Mouse (Mus musculus) gastrocnemius, adult 2 months (tissue): Measurements from ENCODE around the gene Zfp428. TPM values are rescaled to one million over a fixed set of nuclear protein-coding genes. Genes with fewer than 3 reads are reported as not detected.
A peak's percentile ranks its signal among the peaks of the same experiment; 100 is the strongest.

Experiments used
- DNase-seq: peaks from one replicate; pipeline ENCODE4 v3.0.0; 2022
- H3K27ac ChIP-seq: fragments of 200-600 bp; 2 replicates; pipeline ENCODE4 v1.8.1; 2022; ENCODE audit warnings: mild to moderate bottlenecking
- H3K4me3 ChIP-seq: fragments of 200-600 bp; 2 replicates; pipeline ENCODE4 v1.8.1; 2022; ENCODE audit warnings: mild to moderate bottlenecking, moderate library complexity
- CTCF ChIP-seq: fragments of 200-600 bp; IDR thresholded peaks from 2 replicates; pipeline ENCODE4 v1.8.1; 2022; ENCODE audit warnings: antibody characterized with exemption, mild to moderate bottlenecking, moderate library complexity
- intact Hi-C: fragments of 180-260 bp; cut with DNase I; formaldehyde crosslinking; loops from one replicate; pipeline ENCODE4 v1.15.1; 2025
- total RNA-seq, 2 experiments: library from RNA; stranded (reverse); gene quantifications; 2 replicates each; pipeline ENCODE4 v1.2.3; 2021

Zfp428 gene
- total RNA-seq, 2 experiments from 2014 or later = 3.5 to 6.5 TPM

- peak; percentile 25 for DNase-seq
Observed at GRCm38 (mm10) chr7:24472937-24473336, 33.9 kb upstream of the Zfp428 start.

DNA sequence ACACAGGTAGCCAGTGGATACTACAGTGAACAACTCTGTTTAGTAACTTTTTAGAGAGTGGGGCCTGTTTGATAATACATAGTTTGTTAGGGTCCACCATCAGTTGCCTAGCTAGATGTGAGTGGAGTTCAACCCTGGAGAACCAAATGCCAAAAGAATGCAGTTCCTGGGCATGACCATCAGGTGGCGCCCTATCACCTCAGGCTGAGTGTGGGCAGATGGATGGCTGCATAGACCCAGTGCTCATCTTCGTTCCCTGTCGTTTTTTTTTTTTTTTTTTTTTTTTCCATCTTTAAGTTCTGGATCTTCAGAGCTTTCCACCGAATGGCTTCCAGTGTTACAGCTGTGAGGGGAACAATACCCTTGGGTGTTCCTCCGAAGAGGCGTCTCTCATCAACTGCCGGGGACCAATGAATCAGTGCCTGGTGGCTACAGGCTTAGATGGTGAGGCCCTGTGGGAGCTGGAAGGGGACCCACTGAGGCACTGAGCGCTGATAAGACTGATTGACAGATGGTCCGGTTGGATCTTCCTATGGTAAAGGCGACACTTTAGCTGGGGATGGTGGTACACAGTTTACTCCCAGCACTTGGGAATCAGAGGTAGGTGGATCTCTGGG is 32.8 kb upstream of the Zfp428 start:
- intact Hi-C loops = loop anchor here (5.0 kb wide), 1 partner anchor 88 kb away; no protein-coding TSS in a partner anchor
- peak; percentile 86 for TF ChIP-seq CTCF
- peak; percentile 74 for DNase-seq
- no peak overlapping the region; the same call in 1 of the 2 replicates for H3K27ac ChIP-seq
- no peak overlapping the region for H3K4me3 ChIP-seq

More at GRCm38 (mm10) chr7:24472937-24473336, 33.9 kb upstream of the Zfp428 start:
- intact Hi-C loops = loop anchor here (5.0 kb wide), 1 partner anchor 89 kb away; no protein-coding TSS in a partner anchor
- Histone ChIP-seq H3K27ac (no peak overlapping the region), H3K4me3 (no peak overlapping the region)
- TF ChIP-seq CTCF = peak; percentile 71

GRCm38 (mm10) chr7:24474811-24475506 is 31.8 kb upstream of the Zfp428 start:
- peak; percentile 50 for TF ChIP-seq CTCF
- peak; percentile 64 for DNase-seq
- intact Hi-C loops = loop anchor here (5.0 kb wide), 1 partner anchor 87 kb away; no protein-coding TSS in a partner anchor
- Histone ChIP-seq H3K4me3 (peak overlapping the region; percentile 49), H3K27ac (peak overlapping the region; percentile 43; the same call in 1 of the 2 replicates)

DNA sequence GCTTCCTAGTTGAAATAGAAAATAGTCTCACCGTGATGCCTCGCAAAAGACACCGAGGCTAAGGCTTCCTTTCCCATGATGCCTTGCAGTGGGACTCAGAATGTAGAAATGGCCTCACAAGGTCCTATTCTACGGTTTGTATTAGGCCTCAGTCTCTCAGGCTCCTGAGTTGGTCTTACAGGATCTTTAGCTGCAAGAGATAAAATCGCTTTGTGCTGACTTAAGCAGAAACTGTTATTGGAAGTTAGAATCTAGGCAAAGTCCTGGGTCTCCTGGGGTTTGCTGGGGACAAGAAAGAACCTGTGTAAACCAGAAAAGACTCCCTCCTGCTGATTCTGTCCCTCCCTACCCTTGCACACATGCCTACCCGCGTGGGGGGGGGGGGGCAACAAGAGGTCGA is 30.5 kb upstream of the Zfp428 start:
- Histone ChIP-seq H3K27ac (no peak overlapping the region), H3K4me3 (no peak overlapping the region)
- DNase-seq = no peak
- intact Hi-C loops = no loop called here
- no peak for TF ChIP-seq CTCF

DNA sequence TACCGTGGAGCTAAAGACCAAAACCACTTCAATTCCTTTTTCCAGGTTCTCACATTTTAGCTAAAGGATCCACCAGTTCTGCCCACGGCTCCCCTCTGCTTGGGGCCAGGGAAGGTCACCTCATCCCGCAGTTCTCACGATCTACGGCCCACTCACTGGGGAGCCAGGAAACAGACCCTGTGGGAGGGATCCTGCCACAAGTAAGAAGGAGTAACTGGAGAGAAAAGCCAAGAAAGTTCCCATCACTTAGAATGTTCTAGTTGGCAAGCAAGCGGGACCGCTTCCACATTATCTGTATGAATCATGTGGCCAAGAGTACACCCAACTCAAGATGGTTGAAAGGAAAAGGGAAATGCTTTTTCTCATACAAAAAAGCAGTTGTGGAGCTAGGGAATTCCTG is 29.9 kb upstream of the Zfp428 start:
- no peak overlapping the region for H3K27ac ChIP-seq
- no peak for TF ChIP-seq CTCF
- intact Hi-C loops = no loop called here
- H3K4me3 ChIP-seq = no peak overlapping the region
- no peak for DNase-seq

GRCm38 (mm10) chr7:24478911-24479310 is 27.9 kb upstream of the Zfp428 start:
- Histone ChIP-seq H3K27ac (no peak overlapping the region), H3K4me3 (no peak overlapping the region)
- no peak for TF ChIP-seq CTCF
- DNase-seq = no peak
- intact Hi-C loops = no loop called here

- intact Hi-C loops = loop anchor here (2.0 to 5.0 kb wide), 2 partner anchors 25 to 68 kb away; partner anchors contain the start of genes Pinlyp and Xrcc1
- no peak for DNase-seq
Observed at GRCm38 (mm10) chr7:24479685-24480084, 27.1 kb upstream of the Zfp428 start.

DNA sequence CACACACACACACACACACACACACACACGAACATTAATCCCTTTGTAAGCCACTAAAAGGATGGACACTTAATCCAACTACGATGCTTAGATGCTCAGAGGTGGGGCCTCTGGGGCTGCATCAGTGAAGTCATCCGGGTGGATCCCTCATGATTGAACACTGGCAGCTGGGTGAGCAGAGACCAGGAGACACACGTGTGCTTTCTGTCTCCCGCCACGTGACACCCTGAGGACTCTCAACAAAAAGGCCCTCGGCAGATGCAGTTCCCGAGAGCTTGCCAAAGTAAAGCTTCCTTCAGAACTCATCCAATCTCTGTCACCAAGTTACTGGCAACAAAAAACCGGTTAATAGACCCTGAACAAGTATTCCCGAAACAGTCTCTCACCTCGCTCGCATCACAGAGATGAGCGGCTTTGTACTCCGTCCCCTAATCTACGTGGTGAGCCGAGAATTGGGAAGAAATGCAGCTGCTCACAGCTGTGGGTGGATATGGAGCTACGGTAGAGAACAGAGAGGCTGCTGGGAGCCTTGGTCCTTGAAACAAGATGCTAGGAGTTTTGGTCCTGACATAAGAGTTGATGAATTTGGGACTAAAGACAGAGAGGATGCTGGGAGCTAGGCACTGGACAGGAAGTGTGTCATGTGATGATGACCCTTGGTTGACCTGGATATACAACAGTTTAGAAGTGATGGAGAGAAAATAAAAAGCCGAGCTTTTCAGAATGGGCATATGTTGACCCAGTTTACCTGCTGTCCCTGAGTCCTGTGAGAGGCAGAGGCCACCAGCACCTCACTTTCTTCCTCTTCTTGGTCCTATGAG is 26.5 kb upstream of the Zfp428 start:
- peak; percentile 43 for DNase-seq
- Histone ChIP-seq H3K27ac (peak overlapping the region; percentile 58), H3K4me3 (peak overlapping the region; percentile 84)
- intact Hi-C loops = loop anchor here (2.0 to 5.0 kb wide), 2 partner anchors 24 to 67 kb away; partner anchors contain the start of genes Pinlyp and Xrcc1
- no peak for TF ChIP-seq CTCF

More at GRCm38 (mm10) chr7:24479685-24480084, 27.1 kb upstream of the Zfp428 start:
- H3K4me3 ChIP-seq = no peak overlapping the region
- no peak overlapping the region for H3K27ac ChIP-seq
- TF ChIP-seq CTCF = no peak

DNA sequence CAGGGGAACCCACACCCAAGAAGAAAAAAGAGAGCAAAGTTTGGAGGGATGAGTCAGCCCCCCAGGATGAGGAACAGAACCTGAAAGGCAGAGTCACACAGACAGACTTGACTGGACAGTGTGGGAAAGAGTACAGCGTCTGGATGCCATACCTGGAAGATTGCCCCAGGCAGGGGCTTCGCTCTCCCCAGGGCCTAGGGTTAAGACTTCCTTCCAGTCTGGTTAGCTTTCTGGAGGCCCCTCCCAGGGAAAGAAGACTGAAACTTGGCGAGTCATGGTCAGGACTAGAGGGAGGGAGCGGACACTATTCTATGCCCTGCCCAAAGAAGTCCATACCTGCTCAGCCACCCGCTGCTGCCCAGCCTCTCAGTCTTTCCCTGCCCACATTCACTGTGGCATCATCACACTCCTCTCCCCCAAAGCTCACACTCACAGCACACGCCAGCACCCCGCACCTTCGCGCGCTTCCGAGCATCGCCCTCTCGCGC is 25.8 kb upstream of the Zfp428 start:
- Histone ChIP-seq H3K27ac (peak overlapping the region; percentile 58), H3K4me3 (peak overlapping the region; percentile 84)
- TF ChIP-seq CTCF = no peak
- no peak for DNase-seq
- intact Hi-C loops = loop anchor here (2.0 to 5.0 kb wide), 2 partner anchors 24 to 66 kb away; partner anchors contain the start of genes Pinlyp and Xrcc1

DNA sequence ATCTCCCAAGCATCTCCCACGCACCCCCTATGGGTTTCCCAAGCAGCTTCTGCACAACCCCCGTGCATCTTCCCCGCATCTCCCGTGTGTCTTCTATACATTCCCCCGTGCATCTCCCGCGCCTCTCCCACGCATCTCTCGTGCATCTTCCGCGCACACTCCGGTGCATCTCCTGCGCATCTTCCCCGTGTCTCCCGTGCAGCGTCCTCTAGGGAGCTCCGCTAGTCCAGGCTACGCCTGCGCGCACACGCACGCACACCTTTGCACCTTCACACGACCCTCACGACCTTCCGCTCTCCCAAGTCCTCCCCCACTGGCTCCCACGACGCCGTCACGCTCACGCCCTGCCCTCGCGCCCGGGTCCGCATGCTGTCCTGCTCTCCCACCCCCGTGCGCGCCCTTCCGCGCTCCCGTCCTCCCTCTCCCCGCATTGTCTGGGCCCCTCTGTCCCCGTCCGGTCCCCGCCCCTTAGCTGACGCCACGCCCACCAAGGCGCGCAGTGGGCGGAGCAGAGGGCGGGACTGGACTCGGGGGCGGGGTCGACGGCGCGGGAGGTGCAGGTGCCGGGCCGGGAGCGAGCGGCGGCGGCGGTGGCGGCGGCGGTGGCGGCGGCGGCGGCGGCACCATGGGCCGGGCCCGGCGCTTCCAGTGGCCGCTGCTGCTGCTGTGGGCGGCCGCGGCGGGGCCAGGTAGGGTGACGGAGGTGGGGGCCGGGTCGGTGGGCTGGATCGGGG is 25.2 kb upstream of the Zfp428 start, which contains the start of gene Cadm4:
TSS of gene Cadm4 (plus strand) at position 550 of the 734 bp plus-strand sequence.
- Histone ChIP-seq H3K4me3 (peak within 1 kb of the TSS; percentile 84), H3K27ac (peak within 1 kb of the TSS; percentile 58)
- TF ChIP-seq CTCF = no peak
- intact Hi-C loops = loop anchor here (2.0 to 5.0 kb wide), 2 partner anchors 23 to 66 kb away; partner anchors contain the start of genes Pinlyp and Xrcc1
- peak; percentile 88 for DNase-seq
